Mouse (Mus musculus): ENCODE results near the gene Olfr854.

Olfr854 gene

GRCm38 (mm10) chr9:19567282-19567681 lies at the start of gene Olfr854:
TSS of gene Olfr854 (minus strand) at chr9:19567382.
- DNase-seq, result no peak

DNA sequence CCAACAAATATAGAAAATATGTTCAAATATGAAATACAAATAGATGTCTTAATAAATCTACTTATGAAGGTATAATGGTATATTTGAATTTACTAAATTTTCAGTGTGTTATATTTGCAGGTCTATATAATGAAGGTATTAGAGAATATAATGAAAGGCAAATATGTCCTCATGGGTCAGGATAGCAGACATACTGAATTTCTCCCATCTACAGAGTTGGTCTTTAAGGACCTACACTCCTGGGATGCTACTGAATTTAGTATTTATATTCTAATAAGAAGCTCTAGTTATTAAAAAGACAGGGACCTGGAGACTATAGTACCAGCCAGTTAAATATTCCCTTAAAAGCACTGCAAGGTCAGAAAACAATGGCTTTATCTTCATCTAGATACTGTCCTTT lies 15.1 kb upstream of the Olfr854 start, which contains the start of gene Olfr855:
Olfr855 (plus strand) TSS at position 301 of the 400 bp plus-strand sequence.
- DNase-seq, result no peak

DNA sequence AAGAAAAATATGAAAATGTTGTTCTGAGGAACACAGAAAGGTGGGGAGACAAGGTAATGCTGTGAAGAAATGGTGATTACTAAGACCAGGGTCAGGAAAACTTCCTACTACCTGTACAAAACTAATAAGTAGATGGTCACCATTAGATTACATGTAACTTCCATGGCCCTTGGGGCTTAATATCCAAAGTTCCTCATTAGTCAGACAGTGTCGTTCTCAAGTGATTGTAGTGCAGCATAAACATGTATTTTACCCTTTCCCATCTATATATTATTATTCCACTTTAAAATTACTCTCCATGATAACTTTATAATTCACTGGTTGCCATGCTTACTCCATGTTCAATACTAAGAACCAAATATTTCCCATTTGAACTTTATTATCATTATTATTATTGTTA lies 26.2 kb downstream of the Olfr854 start, which contains the start of gene Olfr853:
Olfr853 (minus strand) TSS at position 101 of the 400 bp plus-strand sequence.
- no peak for DNase-seq

All from kidney, postnatal 14 days (tissue).